Mouse (Mus musculus) forebrain, embryonic 10.5 days (tissue): ENCODE results near the gene Fgl2. TPM values are rescaled to one million over a fixed set of nuclear protein-coding genes. Genes with fewer than 3 reads are reported as not detected.

Experiments
- DNase-seq: peaks from one replicate; pipeline ENCODE4 v3.0.0-alpha.2; 2017; ENCODE audit warnings: low spot score; ENCODE audit errors: extremely low spot score
- H3K27ac ChIP-seq: fragments of 300-500 bp; sonication (generic); 2 replicates; pipeline ENCODE4 v1.5.1; 2016; ENCODE audit warnings: mild to moderate bottlenecking
- H3K27me3 ChIP-seq: fragments of 300-500 bp; sonication (generic); 2 replicates; pipeline ENCODE4 v1.6.1; 2016; ENCODE audit warnings: mild to moderate bottlenecking; ENCODE audit not compliant: poor library complexity, severe bottlenecking
- H3K36me3 ChIP-seq: fragments of 300-500 bp; sonication (generic); replicated peaks from 2 replicates; pipeline ENCODE4 v1.6.1; 2016; ENCODE audit warnings: mild to moderate bottlenecking, moderate library complexity
- H3K4me1 ChIP-seq: fragments of 300-500 bp; sonication (generic); 2 replicates; pipeline ENCODE4 v1.6.1; 2016
- H3K4me3 ChIP-seq: fragments of 300-500 bp; sonication (generic); 2 replicates; pipeline ENCODE4 v1.5.1; 2016; ENCODE audit warnings: mild to moderate bottlenecking, moderate library complexity
- H3K9me3 ChIP-seq: fragments of 300-500 bp; sonication (generic); 2 replicates; pipeline ENCODE4 v1.6.1; 2016; ENCODE audit warnings: mild to moderate bottlenecking, moderate library complexity
- WGBS: fragments of 180-500 bp; shearing (Covaris S2); methylation state at CpG from one replicate; pipeline ENCODE4 v1.1.7; 2016; 5-methylcytosine and 5-hydroxymethylcytosine counted together
- polyA plus RNA-seq: library from polyadenylated mRNA; unstranded; fragments of >200 nt; fragmentation: Nextera tagmentation; extraction: Ambion mirVana; gene quantifications from 2 replicates; pipeline ENCODE4 v1.2.1, GENCODE M21; 2016

The Fgl2 gene
- polyA plus RNA-seq, 1 experiment from 2014 or later, result 1.1 TPM

GRCm38 (mm10) chr5:21426666-21427065 lies 54.2 kb downstream of the Fgl2 start:
- H3K27me3 ChIP-seq, result no peaks in the 10 kb centered on the region
- no peaks in the 10 kb centered on the region for H3K36me3 ChIP-seq
- no peaks in the 10 kb centered on the region for H3K9me3 ChIP-seq
- H3K4me1 ChIP-seq, result peaks cover 24% of the 10 kb centered on the region
- peak overlapping the region; percentile 94; the same call in 1 of the 2 replicates for H3K4me3 ChIP-seq
- H3K27ac ChIP-seq, result no peak overlapping the region
- 94% methylated on average over 6 of the region's 6 CpGs for WGBS
- no peak for DNase-seq

Other genes with a start within 250 kb of the Fgl2 start
- gene Gsap, start 186.4 kb upstream of the Fgl2 start, polyA plus RNA-seq, result 0.98 and 1.0 TPM in 2 replicates
- gene Ccdc146, start 52.0 kb downstream of the Fgl2 start, polyA plus RNA-seq, result 0.07 TPM in 1 of 2 replicates, not detected in the other
- 6.1 and 7.1 TPM in 2 replicates for gene Fam185a, start 52.3 kb downstream of the Fgl2 start, polyA plus RNA-seq
- gene Lrrc17, start 170.9 kb downstream of the Fgl2 start, polyA plus RNA-seq, result 2.1 and 3.8 TPM in 2 replicates